In the genomic region with DNA sequence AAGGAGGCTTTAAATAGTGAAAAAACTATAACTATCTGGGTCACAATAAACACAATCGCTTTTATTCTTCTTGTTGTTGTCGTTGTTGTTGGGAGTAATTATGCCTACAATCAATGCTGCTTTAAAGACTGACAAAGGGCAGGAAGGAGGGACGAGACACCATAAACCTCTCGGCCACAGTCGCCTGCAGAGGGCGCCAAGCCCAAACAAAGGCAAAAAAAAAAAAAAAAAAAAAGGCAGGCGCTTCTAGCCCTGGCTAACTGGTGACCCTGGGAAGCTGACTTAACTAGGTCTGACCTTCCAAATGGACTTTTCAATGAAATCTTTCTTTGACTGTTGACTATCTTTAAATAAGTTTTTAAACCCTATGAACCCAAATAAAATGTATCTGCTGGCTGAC, we compare ENCODE assay signal across 9 mouse cellular contexts.
DNase-seq lines count a peak whose midpoint lies in the region; ATAC-seq and TF ChIP-seq lines count a peak whose summit lies in the region.
"Had no signal": no experiment of that assay in that cellular context is flagged by ENCODE, and none has a peak within 500 bp of the region (broad histone marks: within the 10 kb centered on the region; RNA-seq: fewer than 3 reads in every experiment).

No protein-coding gene starts in this region.

- 16% methylated on average over 7 of the region's 7 CpGs for WGBS in hindbrain, embryonic 10.5 days
- 17% methylated on average over 7 of the region's 7 CpGs for WGBS in hindbrain, embryonic 16.5 days
- 17% methylated on average over 7 of the region's 7 CpGs for WGBS in thymus, adult 2 months
- 20% methylated on average over 7 of the region's 7 CpGs for WGBS in liver, postnatal 0 days (ENCODE audit: insufficient replicate concordance)

- no peak overlapping the region for H3K9ac ChIP-seq in hindbrain, embryonic 16.5 days (ENCODE audit: low read depth, low read length)
- H3K9ac ChIP-seq in liver, postnatal 0 days (replicated peaks): no peak overlapping the region
- H3K9ac ChIP-seq: limb, embryonic 12.5 days had no signal

- peak; percentile 30 for DNase-seq in hindbrain, embryonic 10.5 days (ENCODE audit: low spot score)
- peak; percentile 35 for DNase-seq in thymus, adult 2 months
- DNase-seq in thymus, adult 18-20 months: no peak
- peak; percentile 42 for DNase-seq in brain, adult 2 months (ENCODE audit: low read depth, low spot score)
- DNase-seq in liver, postnatal 0 days: peak; percentile 61
- peak; percentile 79 for DNase-seq in thymus, postnatal 4 days
- no peak for DNase-seq in urinary bladder, postnatal 10 days (ENCODE audit: low spot score)

- H3K36me3 ChIP-seq in hindbrain, embryonic 10.5 days: peaks cover 25% of the 10 kb centered on the region
- H3K36me3 ChIP-seq in hindbrain, embryonic 16.5 days (ENCODE audit: control insufficient read depth, insufficient read depth, low read length): no peaks in the 10 kb centered on the region
- no peaks in the 10 kb centered on the region for H3K36me3 ChIP-seq in thymus, adult 2 months (ENCODE audit: control insufficient read depth, insufficient read depth, low read length)
- 0 out of 2 replicates have a peak, but pooled peaks cover 2% of the 10 kb centered on the region for H3K36me3 ChIP-seq in liver, postnatal 0 days (replicated peaks; ENCODE audit: insufficient read depth, low read length)

- no peak overlapping the region for H3K27ac ChIP-seq in hindbrain, embryonic 10.5 days
- H3K27ac ChIP-seq in hindbrain, embryonic 16.5 days (ENCODE audit: low read depth, low read length): no peak overlapping the region
- H3K27ac ChIP-seq in thymus, adult 2 months (ENCODE audit: control insufficient read depth, insufficient read depth, low read length): no peak overlapping the region
- no peak overlapping the region for H3K27ac ChIP-seq in liver, postnatal 0 days (ENCODE audit: low read depth)
- H3K27ac ChIP-seq: limb, embryonic 12.5 days had no signal

- no peak overlapping the region for H3K4me3 ChIP-seq in hindbrain, embryonic 10.5 days
- H3K4me3 ChIP-seq in hindbrain, embryonic 16.5 days (ENCODE audit: low read length): no peak overlapping the region
- no peak overlapping the region for H3K4me3 ChIP-seq in thymus, adult 2 months (ENCODE audit: control insufficient read depth, insufficient read depth, low read length)
- no peak overlapping the region for H3K4me3 ChIP-seq in liver, postnatal 0 days (ENCODE audit: low read depth, low read length)
- H3K4me3 ChIP-seq: limb, embryonic 12.5 days had no signal

- no peaks in the 10 kb centered on the region for H3K9me3 ChIP-seq in hindbrain, embryonic 10.5 days
- no peaks in the 10 kb centered on the region for H3K9me3 ChIP-seq in hindbrain, embryonic 16.5 days (ENCODE audit: control insufficient read depth, low read length)
- H3K9me3 ChIP-seq in liver, postnatal 0 days (ENCODE audit: low read length): no peaks in the 10 kb centered on the region
- H3K9me3 ChIP-seq: limb, embryonic 12.5 days had no signal

- TF ChIP-seq CTCF in thymus, adult 2 months (IDR thresholded peaks at IDR 0.05; ENCODE audit: borderline replicate concordance, control insufficient read depth, extremely low read depth, insufficient read depth, low read length, poor library complexity): no peak
- peak; percentile 70 for TF ChIP-seq CTCF in liver, postnatal 0 days (IDR thresholded peaks at IDR 0.05; ENCODE audit: low read depth)

- no peak for ATAC-seq in hindbrain, embryonic 16.5 days
- ATAC-seq in liver, postnatal 0 days: no peak

- TF ChIP-seq POLR2A in thymus, adult 2 months (IDR thresholded peaks at IDR 0.05; ENCODE audit: control insufficient read depth, extremely low read depth, insufficient read depth, low read length, poor library complexity): no peak

- no peaks in the 10 kb centered on the region for H3K4me1 ChIP-seq in hindbrain, embryonic 10.5 days (replicated peaks)
- no peaks in the 10 kb centered on the region for H3K4me1 ChIP-seq in hindbrain, embryonic 16.5 days (ENCODE audit: control insufficient read depth, insufficient read depth, low read depth, low read length)
- H3K4me1 ChIP-seq in thymus, adult 2 months (replicated peaks; ENCODE audit: control insufficient read depth, insufficient read depth, low read length): peaks cover 3% of the 10 kb centered on the region; the same call in 1 of the 2 replicates
- H3K4me1 ChIP-seq in liver, postnatal 0 days (ENCODE audit: insufficient read depth): no peaks in the 10 kb centered on the region
- H3K4me1 ChIP-seq: limb, embryonic 12.5 days had no signal

- H3K4me2 ChIP-seq in hindbrain, embryonic 16.5 days (ENCODE audit: low read length): no peak overlapping the region
- no peak overlapping the region for H3K4me2 ChIP-seq in liver, postnatal 0 days (ENCODE audit: low read depth, low read length)
- H3K4me2 ChIP-seq: limb, embryonic 12.5 days had no signal

- no peak for TF ChIP-seq EP300 in liver, postnatal 0 days (IDR thresholded peaks at IDR 0.05; ENCODE audit: low read depth)

- H3K27me3 ChIP-seq in hindbrain, embryonic 10.5 days (ENCODE audit: insufficient read depth, poor library complexity, severe bottlenecking): no peaks in the 10 kb centered on the region
- H3K27me3 ChIP-seq in hindbrain, embryonic 16.5 days (replicated peaks; ENCODE audit: control insufficient read depth, insufficient read depth, low read length): no peaks in the 10 kb centered on the region
- H3K27me3 ChIP-seq in thymus, adult 2 months (ENCODE audit: control insufficient read depth, insufficient read depth, low read length): no peaks in the 10 kb centered on the region
- no peaks in the 10 kb centered on the region for H3K27me3 ChIP-seq in liver, postnatal 0 days (ENCODE audit: insufficient read depth, low read length)
- H3K27me3 ChIP-seq: limb, embryonic 12.5 days had no signal

Comparison
In these comparisons a context has a peak if more than half of its experiments do, and no peak if none do; other contexts are left out.
1. DNase-seq: peak in hindbrain, embryonic 10.5 days (single experiment), thymus, adult 2 months (single experiment), brain, adult 2 months (single experiment), liver, postnatal 0 days (single experiment) and thymus, postnatal 4 days (single experiment); none in thymus, adult 18-20 months (0 of 2) and urinary bladder, postnatal 10 days (single experiment).